Comparison of ENCODE assay signal across 8 mouse cellular contexts in genomic region chr8:122719500-122720065, GRCm38 (mm10). TPM values are rescaled to one million over a fixed set of nuclear protein-coding genes. Genes with fewer than 3 reads are reported as not detected.
DNase-seq lines count a peak whose midpoint lies in the region; ATAC-seq and TF ChIP-seq lines count a peak whose summit lies in the region.

No protein-coding gene starts in this region.

- intact Hi-C loops in left cerebral cortex, adult 2 months (cut with DNase I) = no loop called here

- WGBS in heart, embryonic 10.5 days = 12% methylated on average over 7 of the region's 7 CpGs
- 13% methylated on average over 7 of the region's 7 CpGs for WGBS in liver, adult 2 months
- 34% methylated on average over 7 of the region's 7 CpGs for WGBS in midbrain, postnatal 0 days

- no peaks in the 10 kb centered on the region for H3K9me3 ChIP-seq in heart, embryonic 10.5 days
- no peaks in the 10 kb centered on the region for H3K9me3 ChIP-seq in midbrain, postnatal 0 days (ENCODE audit: low read length)

- peak overlapping the region; percentile 51 for H3K4me3 ChIP-seq in heart, embryonic 10.5 days
- H3K4me3 ChIP-seq in liver, adult 2 months (ENCODE audit: insufficient read depth, low read depth, low read length) = no peak overlapping the region
- H3K4me3 ChIP-seq in midbrain, postnatal 0 days (ENCODE audit: low read depth, low read length) = no peak overlapping the region
- no peak overlapping the region for H3K4me3 ChIP-seq in left cerebral cortex, adult 2 months

- ATAC-seq in midbrain, postnatal 0 days (ENCODE audit: low FRiP score) = no peak

- no peak overlapping the region for H3K4me2 ChIP-seq in midbrain, postnatal 0 days (ENCODE audit: low read depth, low read length, poor library complexity, severe bottlenecking)

- H3K36me3 ChIP-seq in heart, embryonic 10.5 days = no peaks in the 10 kb centered on the region
- H3K36me3 ChIP-seq in liver, adult 2 months (ENCODE audit: control insufficient read depth, insufficient read depth, low read length) = no peaks in the 10 kb centered on the region
- H3K36me3 ChIP-seq in midbrain, postnatal 0 days (ENCODE audit: insufficient read depth, low read length) = no peaks in the 10 kb centered on the region

- peaks cover 73% of the 10 kb centered on the region for H3K4me1 ChIP-seq in heart, embryonic 10.5 days
- peaks cover 10% of the 10 kb centered on the region for H3K4me1 ChIP-seq in liver, adult 2 months (ENCODE audit: control insufficient read depth, insufficient read depth, low read length)
- peaks cover 13% of the 10 kb centered on the region for H3K4me1 ChIP-seq in midbrain, postnatal 0 days (ENCODE audit: insufficient read depth, low read length)

- no peak for TF ChIP-seq CTCF in liver, adult 2 months (IDR thresholded peaks at IDR 0.05; ENCODE audit: low read depth, low read length)
- TF ChIP-seq CTCF in midbrain, postnatal 0 days (IDR thresholded peaks at IDR 0.05) = no peak; the same call in 1 of the 2 replicates
- no peak; the same call in 1 of the 2 replicates for TF ChIP-seq CTCF in left cerebral cortex, adult 2 months (IDR thresholded peaks at IDR 0.05)

- peaks cover 76% of the 10 kb centered on the region for H3K27me3 ChIP-seq in heart, embryonic 10.5 days (ENCODE audit: insufficient read depth, poor library complexity, severe bottlenecking)
- no peaks in the 10 kb centered on the region for H3K27me3 ChIP-seq in liver, adult 2 months (ENCODE audit: control insufficient read depth, insufficient read depth, low read length)
- H3K27me3 ChIP-seq in midbrain, postnatal 0 days (ENCODE audit: insufficient read depth, low read length) = no peaks in the 10 kb centered on the region

- no peak for TF ChIP-seq POLR2A in liver, adult 2 months (IDR thresholded peaks at IDR 0.05; ENCODE audit: extremely low read depth, insufficient read depth, low read length)

- peak; percentile 19 to 23 for DNase-seq in B cell, adult 2 months
- DNase-seq in MN1 (ENCODE audit: low spot score) = peak; percentile 62
- peak; percentile 96 for DNase-seq in heart, embryonic 10.5 days (ENCODE audit: low spot score)
- peak; percentile 67 for DNase-seq in liver, adult 2 months (ENCODE audit: extremely low read depth, low read depth, low spot score)
- no peak for DNase-seq in midbrain, postnatal 0 days (ENCODE audit: low spot score)
- DNase-seq in left cerebral cortex, adult 2 months (ENCODE audit: extremely low spot score in 1 of 2, low spot score in 2 of 2) = no peak
- no peak for DNase-seq in left cerebral cortex, adult 11 months (ENCODE audit: low spot score)
- DNase-seq in cerebellum, postnatal 14 days = no peak

- H3K9ac ChIP-seq in liver, adult 2 months (ENCODE audit: low read depth, low read length) = peak overlapping the region; percentile 6; the same call in 1 of the 2 replicates
- 0 out of 2 replicates have a peak overlapping the region, but pooled peaks have one; percentile 14 for H3K9ac ChIP-seq in midbrain, postnatal 0 days (replicated peaks; ENCODE audit: low read length, poor library complexity, severe bottlenecking)

- no peaks in the 10 kb centered on the region for H3K79me2 ChIP-seq in liver, adult 2 months (ENCODE audit: control insufficient read depth, insufficient read depth, low read length)

- peak overlapping the region; percentile 83 for H3K27ac ChIP-seq in heart, embryonic 10.5 days
- H3K27ac ChIP-seq in liver, adult 2 months (replicated peaks; ENCODE audit: insufficient read depth, low read depth, low read length) = peak overlapping the region; percentile 73
- H3K27ac ChIP-seq in midbrain, postnatal 0 days (ENCODE audit: low read depth, low read length) = peak overlapping the region; percentile 78
- H3K27ac ChIP-seq in left cerebral cortex, adult 2 months = no peak overlapping the region; the same call in 1 of the 2 replicates

RNA-seq across cellular contexts. Expression of gene Cbfa2t3, which starts 20.7 kb away (rescaled TPM):
- 3.8 and 5.5 TPM in 2 replicates for polyA plus RNA-seq in heart, embryonic 10.5 days (2016; fragmentation: Nextera tagmentation; extraction: Ambion mirVana)
- 0.28 and 0.40 TPM in 2 replicates for total RNA-seq in liver, adult 2 months (2014; rRNA removed)
- polyA plus RNA-seq in liver, adult 2 months (2012; rRNA removed) = 1.2 and 1.3 TPM in 2 replicates
- 11.1 and 11.8 TPM in 2 replicates for total RNA-seq in midbrain, postnatal 0 days (2014; rRNA removed)
- 13.3 and 15.9 TPM in 2 replicates for polyA plus RNA-seq in midbrain, postnatal 0 days (2015; fragmentation: Nextera tagmentation; extraction: Ambion mirVana)
- 10 to 100 TPM; 32.8 to 48.8 TPM for total RNA-seq in left cerebral cortex, adult 2 months (2021)

RNA-seq across cellular contexts. Expression of gene Acsf3, which starts 55.7 kb away (rescaled TPM):
- polyA plus RNA-seq in heart, embryonic 10.5 days (2016; fragmentation: Nextera tagmentation; extraction: Ambion mirVana) = 17.3 and 19.8 TPM in 2 replicates
- total RNA-seq in liver, adult 2 months (2014; rRNA removed) = 12.8 and 13.7 TPM in 2 replicates
- polyA plus RNA-seq in liver, adult 2 months (2012; rRNA removed) = 38.4 and 39.7 TPM in 2 replicates
- 22.1 and 22.7 TPM in 2 replicates for total RNA-seq in midbrain, postnatal 0 days (2014; rRNA removed)
- polyA plus RNA-seq in midbrain, postnatal 0 days (2015; fragmentation: Nextera tagmentation; extraction: Ambion mirVana) = 18.8 and 18.9 TPM in 2 replicates
- total RNA-seq in left cerebral cortex, adult 2 months (2021) = 10 to 100 TPM; 22.8 to 23.3 TPM

Comparison
In these comparisons a context has a peak if more than half of its experiments do, and no peak if none do; other contexts are left out.
1. DNase-seq: peak in B cell, adult 2 months (2 of 2), MN1 (single experiment), heart, embryonic 10.5 days (single experiment) and liver, adult 2 months (single experiment); none in midbrain, postnatal 0 days (single experiment), left cerebral cortex, adult 2 months (0 of 2), left cerebral cortex, adult 11 months (single experiment) and cerebellum, postnatal 14 days (0 of 2).